Mouse (Mus musculus): ENCODE results near the gene P2ry10.

DNA sequence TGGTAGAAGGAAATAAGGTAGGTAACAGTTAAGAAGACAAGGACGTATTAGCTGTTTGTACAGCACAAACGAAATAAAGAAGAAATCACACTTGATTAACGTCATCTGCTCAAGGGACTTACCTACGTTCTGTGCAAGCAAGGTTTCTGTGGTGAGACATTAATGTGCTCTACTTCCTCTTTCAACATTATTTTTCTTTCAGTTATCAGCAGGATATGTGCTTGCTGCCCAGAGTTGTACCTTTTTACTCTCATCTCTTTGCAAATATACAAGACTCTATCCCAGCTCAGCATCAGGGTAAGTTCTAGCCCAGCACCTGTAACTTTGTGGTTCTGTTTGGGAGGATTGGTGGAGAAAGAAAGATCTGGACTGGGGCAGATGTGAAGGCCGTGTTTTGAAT, 839 bp downstream of the P2ry10 start:
- TF ChIP-seq GATA1 (IDR thresholded peaks at IDR 0.05; ENCODE audit: borderline replicate concordance, low read length): no peak
- TF ChIP-seq FLI1 (IDR thresholded peaks at IDR 0.05; ENCODE audit: low read length): no peak
